Mouse (Mus musculus): ENCODE results near the gene Cyth4.

Cyth4 gene

GRCm38 (mm10) chr15:78596914-78597313 lies at the start of gene Cyth4:
TSS of gene Cyth4 (plus strand) at chr15:78597047.
- no peak for DNase-seq (ENCODE audit: low read depth)

GRCm38 (mm10) chr15:78547415-78548335 lies 49.2 kb upstream of the Cyth4 start:
- peak; percentile 53 for DNase-seq (ENCODE audit: low read depth)

- no peak for DNase-seq (ENCODE audit: low read depth)
Observed at GRCm38 (mm10) chr15:78548336-78548665, 48.5 kb upstream of the Cyth4 start.

- no peak for DNase-seq (ENCODE audit: low read depth)
Observed at GRCm38 (mm10) chr15:78548711-78549110, 48.1 kb upstream of the Cyth4 start.

GRCm38 (mm10) chr15:78549189-78549734 lies 47.6 kb upstream of the Cyth4 start:
- no peak for DNase-seq (ENCODE audit: low read depth)

GRCm38 (mm10) chr15:78554545-78555313 lies 42.1 kb upstream of the Cyth4 start:
- no peak for DNase-seq (ENCODE audit: low read depth)

GRCm38 (mm10) chr15:78557693-78558535 lies 38.9 kb upstream of the Cyth4 start:
- DNase-seq (ENCODE audit: low read depth) = no peak

GRCm38 (mm10) chr15:78559141-78559979 lies 37.5 kb upstream of the Cyth4 start:
- DNase-seq (ENCODE audit: low read depth) = no peak

GRCm38 (mm10) chr15:78563344-78563743 lies 33.5 kb upstream of the Cyth4 start:
- DNase-seq (ENCODE audit: low read depth) = no peak

- no peak for DNase-seq (ENCODE audit: low read depth)
Observed at GRCm38 (mm10) chr15:78563937-78564336, 32.9 kb upstream of the Cyth4 start.

GRCm38 (mm10) chr15:78564764-78565435 lies 31.9 kb upstream of the Cyth4 start:
- no peak for DNase-seq (ENCODE audit: low read depth)

GRCm38 (mm10) chr15:78567608-78568120 lies 29.2 kb upstream of the Cyth4 start:
- DNase-seq (ENCODE audit: low read depth) = no peak

GRCm38 (mm10) chr15:78570170-78570569 lies 26.7 kb upstream of the Cyth4 start:
- DNase-seq (ENCODE audit: low read depth) = no peak

- DNase-seq (ENCODE audit: low read depth) = no peak
Observed at GRCm38 (mm10) chr15:78571554-78572269, 25.1 kb upstream of the Cyth4 start.

GRCm38 (mm10) chr15:78572270-78572600 lies 24.6 kb upstream of the Cyth4 start:
- DNase-seq (ENCODE audit: low read depth) = no peak

GRCm38 (mm10) chr15:78572658-78573397 lies 24.0 kb upstream of the Cyth4 start, which contains the start of gene Rac2:
TSS of gene Rac2 (minus strand) at chr15:78572783.
- DNase-seq (ENCODE audit: low read depth) = no peak

GRCm38 (mm10) chr15:78576284-78576810 lies 20.5 kb upstream of the Cyth4 start:
- DNase-seq (ENCODE audit: low read depth) = no peak

- no peak for DNase-seq (ENCODE audit: low read depth)
Observed at GRCm38 (mm10) chr15:78583352-78583751, 13.5 kb upstream of the Cyth4 start.

GRCm38 (mm10) chr15:78585404-78585803 lies 11.4 kb upstream of the Cyth4 start:
- no peak for DNase-seq (ENCODE audit: low read depth)
